Mouse (Mus musculus) liver, adult 2 months (tissue): Measurements from ENCODE around the gene Iglon5.

Experiments
- CTCF ChIP-seq: fragments of 200-500 bp; IDR thresholded peaks from 2 replicates; pipeline ENCODE4 v1.5.1; 2011; ENCODE audit warnings: low read depth, low read length, control low read depth
- POLR2A ChIP-seq: fragments of 200-500 bp; IDR thresholded peaks from 2 replicates; pipeline ENCODE4 v1.6.1; 2011; ENCODE audit warnings: low read length, control low read depth; ENCODE audit not compliant: insufficient read depth; ENCODE audit errors: extremely low read depth

GRCm38 (mm10) chr7:43522776-43523175 is 32.9 kb upstream of the Iglon5 start:
- TF ChIP-seq CTCF, result no peak
- no peak for TF ChIP-seq POLR2A
